Mouse (Mus musculus) brain, embryonic 14.5 days (tissue): ENCODE data around the gene Acot5. TPM values are rescaled to one million over a fixed set of nuclear protein-coding genes. Genes with fewer than 3 reads are reported as not detected.
A peak's percentile ranks its signal among the peaks of the same experiment; 100 is the strongest.
"Not testable (repeated sequence)": the region's sequence is repeated elsewhere in the genome, so short reads cannot be mapped to it uniquely, and the experiment has no call there.

ENCODE experiments used
- DNase-seq: peaks from one replicate; pipeline ENCODE4 v3.0.0-alpha.2; 2011; ENCODE audit warnings: low read depth
- CTCF ChIP-seq: fragments of 200-500 bp; IDR thresholded peaks from 2 replicates; pipeline ENCODE4 v1.5.1; 2012; ENCODE audit warnings: inconsistent platforms, mild to moderate bottlenecking, moderate library complexity, borderline replicate concordance; ENCODE audit not compliant: insufficient read depth, insufficient read length; ENCODE audit errors: extremely low read depth
- POLR2A ChIP-seq: fragments of 200-500 bp; IDR thresholded peaks from 2 replicates; pipeline ENCODE4 v1.6.1; 2012; ENCODE audit warnings: mild to moderate bottlenecking, inconsistent platforms, borderline replicate concordance; ENCODE audit not compliant: poor library complexity, insufficient read depth, insufficient read length, severe bottlenecking; ENCODE audit errors: extremely low read depth
- polyA plus RNA-seq: library from polyadenylated mRNA; depleted of rRNA; stranded (reverse); fragments of >200 nt; gene quantifications from 2 replicates; pipeline ENCODE4 v1.2.3, GENCODE M21; 2012

The Acot5 gene
- polyA plus RNA-seq, 1 experiment = 0.07 TPM

GRCm38 (mm10) chr12:84068296-84068695 is 829 bp upstream of the Acot5 start:
- TF ChIP-seq CTCF = no peak

GRCm38 (mm10) chr12:84069582-84069981 is 457 bp downstream of the Acot5 start:
- not testable (repeated sequence) for DNase-seq

More at GRCm38 (mm10) chr12:84068296-84068695, 829 bp upstream of the Acot5 start:
- DNase-seq = no peak

GRCm38 (mm10) chr12:84071696-84072095 is 2.6 kb downstream of the Acot5 start:
- no peak for DNase-seq
- no peak for TF ChIP-seq CTCF
- TF ChIP-seq POLR2A = no peak

GRCm38 (mm10) chr12:84077371-84077990 is 8.4 kb downstream of the Acot5 start:
- TF ChIP-seq CTCF (no peak), POLR2A (no peak)

GRCm38 (mm10) chr12:84083842-84084241 is 14.7 kb downstream of the Acot5 start:
- TF ChIP-seq CTCF = no peak
- no peak for TF ChIP-seq POLR2A

More at GRCm38 (mm10) chr12:84077371-84077990, 8.4 kb downstream of the Acot5 start:
- DNase-seq = no peak

GRCm38 (mm10) chr12:84084581-84084980 is 15.5 kb downstream of the Acot5 start:
- DNase-seq = no peak
- TF ChIP-seq POLR2A (no peak), CTCF (no peak)

More at GRCm38 (mm10) chr12:84083842-84084241, 14.7 kb downstream of the Acot5 start:
- DNase-seq = no peak

GRCm38 (mm10) chr12:84094666-84095065 is 25.5 kb downstream of the Acot5 start:
- DNase-seq = not testable (repeated sequence)

GRCm38 (mm10) chr12:84099605-84100004 is 30.5 kb downstream of the Acot5 start:
- TF ChIP-seq CTCF (no peak), POLR2A (no peak)
- no peak for DNase-seq

GRCm38 (mm10) chr12:84100071-84100470 is 30.9 kb downstream of the Acot5 start:
- DNase-seq = no peak
- TF ChIP-seq POLR2A (no peak), CTCF (no peak)

- DNase-seq = peak; percentile 76
These were observed 31.7 kb downstream of the Acot5 start, which contains the start of gene Acot6 for GRCm38 (mm10) chr12:84100604-84101492. Acot6 (plus strand) TSS chr12:84100654.

- TF ChIP-seq POLR2A (no peak), CTCF (no peak)
- DNase-seq = peak; percentile 8
These were observed 32.3 kb downstream of the Acot5 start for GRCm38 (mm10) chr12:84101493-84101845.

- no peak for TF ChIP-seq CTCF
- TF ChIP-seq POLR2A = no peak
- no peak for DNase-seq
These were observed 37.9 kb downstream of the Acot5 start for GRCm38 (mm10) chr12:84107012-84107411.
